Mouse (Mus musculus): ENCODE measurements at regions not wholly inside any gene's neighbourhood (a gene's known extent, or its start where the extent isn't known, plus 50 kb on each side); places are given as distances from the start of the nearest gene placed in this dataset.

- DNase-seq (ENCODE audit: low spot score), result no peak
Measured at GRCm38 (mm10) chr1:185091816-185092558, 92.6 kb upstream of the Mark1 start.

- DNase-seq (ENCODE audit: low spot score), result no peak
Measured at GRCm38 (mm10) chr1:185089196-185089595, 89.8 kb upstream of the Mark1 start.

- no peak for DNase-seq (ENCODE audit: low spot score)
Measured at GRCm38 (mm10) chr1:185083191-185083590, 83.8 kb upstream of the Mark1 start.

GRCm38 (mm10) chr1:185080118-185080517 lies 80.7 kb upstream of the Mark1 start:
- no peak for DNase-seq (ENCODE audit: low spot score)

- DNase-seq (ENCODE audit: low spot score), result no peak
Measured at GRCm38 (mm10) chr1:185079331-185079880, 80.0 kb upstream of the Mark1 start.

- no peak for DNase-seq (ENCODE audit: low spot score)
Measured at GRCm38 (mm10) chr1:185074001-185074400, 74.6 kb upstream of the Mark1 start.

GRCm38 (mm10) chr1:185072766-185073165 lies 73.4 kb upstream of the Mark1 start:
- no peak for DNase-seq (ENCODE audit: low spot score)

- no peak for DNase-seq (ENCODE audit: low spot score)
Measured at GRCm38 (mm10) chr1:185071566-185071965, 72.2 kb upstream of the Mark1 start.

GRCm38 (mm10) chr1:185070853-185071149 lies 71.4 kb upstream of the Mark1 start:
- DNase-seq (ENCODE audit: low spot score), result no peak

GRCm38 (mm10) chr1:185070062-185070852 lies 70.9 kb upstream of the Mark1 start:
- no peak for DNase-seq (ENCODE audit: low spot score)

- no peak for DNase-seq (ENCODE audit: low spot score)
Measured at GRCm38 (mm10) chr1:185068136-185068535, 68.8 kb upstream of the Mark1 start.

GRCm38 (mm10) chr1:185067661-185068060 lies 68.3 kb upstream of the Mark1 start:
- no peak for DNase-seq (ENCODE audit: low spot score)

- no peak for DNase-seq (ENCODE audit: low spot score)
Measured at GRCm38 (mm10) chr1:185065056-185065455, 65.7 kb upstream of the Mark1 start.

- DNase-seq (ENCODE audit: low spot score), result no peak
Measured at GRCm38 (mm10) chr1:185062103-185062502, 62.7 kb upstream of the Mark1 start.

GRCm38 (mm10) chr1:185057443-185057842 lies 58.1 kb upstream of the Mark1 start:
- no peak for DNase-seq (ENCODE audit: low spot score)

- no peak for DNase-seq (ENCODE audit: low spot score)
Measured at GRCm38 (mm10) chr1:185052700-185053099, 53.3 kb upstream of the Mark1 start.

GRCm38 (mm10) chr1:185049980-185050379 lies 50.6 kb upstream of the Mark1 start:
- no peak for DNase-seq (ENCODE audit: low spot score)

All from retina, embryonic 14.5 days (tissue).